In the genomic region with DNA sequence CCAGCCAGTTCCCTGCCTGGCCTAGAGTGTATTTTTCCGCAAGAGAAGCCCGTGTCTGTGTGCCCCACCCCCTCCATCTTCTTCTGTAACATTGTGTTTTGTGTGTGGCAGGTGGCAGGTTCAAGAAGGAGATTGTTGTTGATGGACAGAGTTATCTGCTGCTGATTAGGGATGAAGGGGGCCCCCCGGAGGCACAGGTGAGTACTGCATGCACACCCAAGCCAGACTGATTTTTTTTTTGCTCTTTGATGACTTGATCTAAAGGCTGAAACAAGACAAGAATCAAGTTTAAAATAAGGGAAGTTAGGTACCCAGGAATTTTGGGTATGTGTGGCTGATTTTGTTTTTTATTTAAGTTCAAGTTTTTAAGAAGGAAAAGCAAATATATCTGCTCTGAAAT, we compare ENCODE assay signal across 8 mouse cellular contexts.
DNase-seq lines count a peak whose midpoint lies in the region; ATAC-seq and TF ChIP-seq lines count a peak whose summit lies in the region.

No protein-coding gene starts in this region.

- H3K4me3 ChIP-seq in layer of hippocampus, adult 2 months, result no peak overlapping the region
- H3K4me3 ChIP-seq in cerebellum, adult 2 months (replicated peaks; ENCODE audit: insufficient read depth, low read depth, low read length), result no peak overlapping the region

- H3K27ac ChIP-seq in layer of hippocampus, adult 2 months, result peak overlapping the region; percentile 4; the same call in 1 of the 2 replicates
- no peak overlapping the region for H3K27ac ChIP-seq in cerebellum, adult 2 months (ENCODE audit: insufficient read depth, low read length)

- DNase-seq in layer of hippocampus, adult 2 months (ENCODE audit: low spot score in 2 of 2), result peak in 1 of 2 experiments; percentile 62
- no peak for DNase-seq in layer of hippocampus, postnatal 14 days (ENCODE audit: low spot score in 2 of 2)
- DNase-seq in ZHBTc4 (ENCODE audit: low read depth, low spot score), result peak; percentile 62
- DNase-seq in cerebellum, adult 2 months, result peak; percentile 74 to 80
- DNase-seq in lung, postnatal 14 days, result peak; percentile 41
- no peak for DNase-seq in thymus, postnatal 14 days
- no peak for DNase-seq in Muller cell, postnatal 12 days (ENCODE audit: inconsistent ontology term)

- peak; percentile 83 for TF ChIP-seq CTCF in layer of hippocampus, adult 2 months (conservative IDR thresholded peaks at IDR 0.05)
- TF ChIP-seq CTCF in cerebellum, adult 2 months (IDR thresholded peaks at IDR 0.05; ENCODE audit: borderline replicate concordance, insufficient read depth, low read depth, low read length), result peak; percentile 71; the same call in 1 of the 2 replicates

- H3K4me1 ChIP-seq in cerebellum, adult 2 months (ENCODE audit: control insufficient read depth, insufficient read depth, low read length), result peaks cover 36% of the 10 kb centered on the region

- no peaks in the 10 kb centered on the region for H3K27me3 ChIP-seq in cerebellum, adult 2 months (ENCODE audit: control insufficient read depth, insufficient read depth, low read length)

- no peak for TF ChIP-seq POLR2A in cerebellum, adult 2 months (IDR thresholded peaks at IDR 0.05; ENCODE audit: borderline replicate concordance, insufficient read depth, low read length)

- ATAC-seq in monocyte, adult 5-6 weeks (replicated peaks; ENCODE audit: insufficient number of reproducible peaks, low FRiP score, low TSS enrichment, poor library complexity, severe bottlenecking), result no peak

- WGBS in cerebellum, adult 2 months, result 30% methylated on average over 3 of the region's 3 CpGs

Comparison
In these comparisons a context has a peak if more than half of its experiments do, and no peak if none do; other contexts are left out.
1. DNase-seq: peak in ZHBTc4 (single experiment), cerebellum, adult 2 months (2 of 2) and lung, postnatal 14 days (single experiment); none in layer of hippocampus, postnatal 14 days (0 of 2), thymus, postnatal 14 days (single experiment) and Muller cell, postnatal 12 days (single experiment).